Mouse (Mus musculus): ENCODE data around the gene Aldh3a2. TPM values are rescaled to one million over a fixed set of nuclear protein-coding genes. Genes with fewer than 3 reads are reported as not detected.
"Not testable (repeated sequence)": the region's sequence is repeated elsewhere in the genome, so short reads cannot be mapped to it uniquely, and the experiment has no call there.

Gene Aldh3a2
- polyA plus RNA-seq, 1 experiment from 2014 or later: 30.2 TPM

DNA sequence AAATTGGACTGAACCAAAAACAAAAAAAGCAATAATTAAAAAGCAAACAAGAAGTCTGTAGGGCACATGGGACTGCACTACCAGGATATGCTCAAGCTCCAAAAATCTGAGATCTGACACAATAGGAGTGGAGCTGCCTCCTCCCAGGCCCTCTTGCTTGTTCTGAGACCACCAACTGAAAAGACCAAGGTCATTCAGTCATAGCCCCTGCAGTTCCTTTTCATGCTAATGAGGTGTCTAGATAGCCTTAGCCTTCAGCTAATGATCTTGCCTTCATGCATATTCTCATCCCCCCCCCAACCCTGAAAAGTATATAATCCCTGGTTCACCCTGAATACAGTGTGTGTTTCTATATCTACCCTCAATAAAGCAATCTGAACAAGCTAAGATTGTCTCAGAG, 85.6 kb downstream of the Aldh3a2 start:
- no peak overlapping the region for H3K9ac ChIP-seq (replicated peaks; ENCODE audit: low read length)
- H3K9me3 ChIP-seq (ENCODE audit: control insufficient read depth, low read length): no peaks in the 10 kb centered on the region
- H3K4me2 ChIP-seq (ENCODE audit: low read length): no peak overlapping the region
- DNase-seq (no peak), ATAC-seq (ENCODE audit: low FRiP score, low TSS enrichment) (no peak)
- H3K27me3 ChIP-seq (ENCODE audit: control insufficient read depth, insufficient read depth, low read length): no peaks in the 10 kb centered on the region
- no peak overlapping the region for H3K4me3 ChIP-seq (replicated peaks; ENCODE audit: low read depth, low read length)
- no peaks in the 10 kb centered on the region for H3K4me1 ChIP-seq (ENCODE audit: control insufficient read depth, insufficient read depth, low read length)
- H3K27ac ChIP-seq (replicated peaks; ENCODE audit: low read depth, low read length): no peak overlapping the region
- H3K36me3 ChIP-seq (ENCODE audit: control insufficient read depth, insufficient read depth, low read length): no peaks in the 10 kb centered on the region

DNA sequence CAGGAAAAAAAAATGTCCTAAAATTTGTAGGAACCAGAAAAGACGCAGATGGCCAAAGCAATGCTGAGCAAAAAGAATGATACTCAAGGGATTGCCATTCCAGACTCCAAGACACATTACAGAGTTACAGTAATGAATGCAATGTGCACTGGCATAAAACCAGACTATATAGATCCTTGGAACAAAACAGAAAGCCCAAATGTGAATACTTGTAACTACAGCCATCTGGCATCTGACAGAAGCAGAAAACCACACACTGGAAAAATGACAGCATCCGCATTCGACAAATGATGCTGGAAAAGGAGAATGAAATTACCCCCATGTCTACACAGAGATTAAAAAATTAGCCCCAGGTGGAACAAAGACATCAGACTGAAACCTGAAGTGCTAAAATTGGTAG, 86.9 kb downstream of the Aldh3a2 start:
- Histone ChIP-seq H3K36me3 (ENCODE audit: control insufficient read depth, insufficient read depth, low read length) (no peaks in the 10 kb centered on the region), H3K27me3 (ENCODE audit: control insufficient read depth, insufficient read depth, low read length) (no peaks in the 10 kb centered on the region), H3K4me3 (replicated peaks; ENCODE audit: low read depth, low read length) (no peak overlapping the region), H3K27ac (replicated peaks; ENCODE audit: low read depth, low read length) (no peak overlapping the region), H3K4me2 (ENCODE audit: low read length) (no peak overlapping the region), H3K9ac (replicated peaks; ENCODE audit: low read length) (no peak overlapping the region), H3K4me1 (ENCODE audit: control insufficient read depth, insufficient read depth, low read length) (no peaks in the 10 kb centered on the region), H3K9me3 (ENCODE audit: control insufficient read depth, low read length) (no peaks in the 10 kb centered on the region)
- ATAC-seq (ENCODE audit: low FRiP score, low TSS enrichment) (no peak), DNase-seq (no peak)
- 89% methylated on average over 3 of the region's 3 CpGs for WGBS

DNA sequence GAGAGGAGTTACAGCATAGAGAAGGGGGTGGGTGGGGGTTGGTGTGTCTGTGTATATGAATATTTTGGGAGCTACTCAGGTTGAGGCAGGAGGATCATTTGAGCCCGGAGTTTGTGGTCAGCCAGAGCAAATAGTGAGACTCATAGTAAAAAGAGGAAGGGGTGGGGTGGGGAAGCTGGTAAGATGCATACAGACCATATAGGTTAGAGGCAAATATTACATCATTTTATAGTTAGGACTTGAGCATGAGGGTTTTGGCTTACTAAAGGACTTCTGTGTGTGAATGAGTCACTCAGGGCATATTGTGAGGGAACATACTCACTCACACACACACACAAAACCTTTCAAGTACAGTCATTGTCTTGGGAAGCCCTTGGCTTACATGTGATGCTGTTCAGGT, 90.9 kb downstream of the Aldh3a2 start:
- Histone ChIP-seq H3K4me3 (replicated peaks; ENCODE audit: low read depth, low read length) (no peak overlapping the region), H3K27ac (replicated peaks; ENCODE audit: low read depth, low read length) (peak overlapping the region; percentile 99), H3K4me2 (ENCODE audit: low read length) (peak overlapping the region; percentile 47; the same call in 1 of the 2 replicates), H3K9ac (replicated peaks; ENCODE audit: low read length) (no peak overlapping the region), H3K27me3 (ENCODE audit: control insufficient read depth, insufficient read depth, low read length) (no peaks in the 10 kb centered on the region), H3K9me3 (ENCODE audit: control insufficient read depth, low read length) (no peaks in the 10 kb centered on the region), H3K36me3 (ENCODE audit: control insufficient read depth, insufficient read depth, low read length) (0 out of 2 replicates have a peak, but pooled peaks cover 3% of the 10 kb centered on the region), H3K4me1 (ENCODE audit: control insufficient read depth, insufficient read depth, low read length) (peaks cover 17% of the 10 kb centered on the region)
- ATAC-seq (ENCODE audit: low FRiP score, low TSS enrichment): no peak
- DNase-seq: no peak
- WGBS: 91% methylated on average over 1 of the region's 1 CpGs

- Histone ChIP-seq H3K27ac (replicated peaks; ENCODE audit: low read depth, low read length) (peak overlapping the region; percentile 99), H3K36me3 (ENCODE audit: control insufficient read depth, insufficient read depth, low read length) (0 out of 2 replicates have a peak, but pooled peaks cover 3% of the 10 kb centered on the region), H3K9ac (replicated peaks; ENCODE audit: low read length) (0 out of 2 replicates have a peak overlapping the region, but pooled peaks have one; percentile 24), H3K4me1 (ENCODE audit: control insufficient read depth, insufficient read depth, low read length) (peaks cover 22% of the 10 kb centered on the region), H3K9me3 (ENCODE audit: control insufficient read depth, low read length) (no peaks in the 10 kb centered on the region), H3K4me2 (ENCODE audit: low read length) (peak overlapping the region; percentile 47), H3K27me3 (ENCODE audit: control insufficient read depth, insufficient read depth, low read length) (no peaks in the 10 kb centered on the region), H3K4me3 (replicated peaks; ENCODE audit: low read depth, low read length) (peak overlapping the region; percentile 27; the same call in 1 of the 2 replicates)
- WGBS: 69% methylated on average over 5 of the region's 5 CpGs
- DNase-seq (peak; percentile 41), ATAC-seq (ENCODE audit: low FRiP score, low TSS enrichment) (no peak)
Measured at GRCm38 (mm10) chr11:61175778-61176177, 91.5 kb downstream of the Aldh3a2 start.

DNA sequence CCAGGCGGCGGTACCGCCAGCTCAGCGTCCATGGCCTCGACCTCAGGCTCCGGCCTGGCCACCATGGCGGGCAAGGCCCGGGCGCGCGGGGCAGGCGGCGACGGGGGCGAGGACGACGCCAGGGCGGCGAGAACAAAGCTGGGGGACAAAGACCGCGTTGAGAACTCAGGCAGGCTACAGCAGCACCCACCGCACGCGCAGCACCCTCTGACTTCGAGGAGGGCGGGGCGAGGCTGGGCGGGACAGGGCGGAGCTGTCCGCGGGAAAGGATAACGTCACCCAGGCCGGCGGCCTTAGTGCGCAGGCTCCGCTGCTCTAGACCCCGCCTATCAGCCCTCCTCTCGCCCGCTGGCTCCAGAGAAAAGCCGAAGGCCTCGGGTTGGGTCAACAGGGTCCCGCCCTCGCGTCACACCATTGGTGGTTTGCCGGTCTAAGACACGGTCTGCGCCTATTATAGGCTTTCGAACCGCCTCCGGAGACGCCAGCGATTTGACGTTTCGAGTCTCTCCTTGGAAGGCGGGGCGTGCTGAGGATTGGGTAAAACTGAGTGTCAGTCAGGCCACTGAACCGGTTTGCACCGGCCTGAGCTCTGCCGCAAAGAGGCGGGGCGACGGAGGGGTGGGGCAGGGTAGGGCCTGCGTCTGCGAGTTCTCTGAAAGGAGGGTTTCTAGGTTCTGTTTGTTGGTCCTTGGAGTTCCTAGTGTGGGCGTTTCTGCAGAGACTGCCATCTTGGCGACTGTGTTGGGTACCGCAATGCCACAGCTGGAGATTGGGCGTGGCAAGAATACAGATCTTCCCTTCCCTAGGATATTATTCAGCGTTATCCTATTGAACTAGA, 92.2 kb downstream of the Aldh3a2 start, which contains the start of gene Usp22:
Gene Usp22 (minus strand): TSS at position 235 of the 838 bp plus-strand sequence.
- DNase-seq (peak; percentile 100), ATAC-seq (ENCODE audit: low FRiP score, low TSS enrichment) (peak; percentile 97)
- Histone ChIP-seq H3K4me2 (ENCODE audit: low read length) (peak within 1 kb of the TSS; percentile 63), H3K27ac (replicated peaks; ENCODE audit: low read depth, low read length) (peak within 1 kb of the TSS; percentile 99), H3K36me3 (ENCODE audit: control insufficient read depth, insufficient read depth, low read length) (0 out of 2 replicates have a peak, but pooled peaks cover 3% of the 10 kb centered on the region), H3K4me1 (ENCODE audit: control insufficient read depth, insufficient read depth, low read length) (peaks cover 29% of the 10 kb centered on the region), H3K4me3 (replicated peaks; ENCODE audit: low read depth, low read length) (peak within 1 kb of the TSS; percentile 100), H3K27me3 (ENCODE audit: control insufficient read depth, insufficient read depth, low read length) (no peaks in the 10 kb centered on the region), H3K9ac (replicated peaks; ENCODE audit: low read length) (peak within 1 kb of the TSS; percentile 100), H3K9me3 (ENCODE audit: control insufficient read depth, low read length) (no peaks in the 10 kb centered on the region)
- WGBS: under 1% methylated on average over 69 of the region's 69 CpGs

DNA sequence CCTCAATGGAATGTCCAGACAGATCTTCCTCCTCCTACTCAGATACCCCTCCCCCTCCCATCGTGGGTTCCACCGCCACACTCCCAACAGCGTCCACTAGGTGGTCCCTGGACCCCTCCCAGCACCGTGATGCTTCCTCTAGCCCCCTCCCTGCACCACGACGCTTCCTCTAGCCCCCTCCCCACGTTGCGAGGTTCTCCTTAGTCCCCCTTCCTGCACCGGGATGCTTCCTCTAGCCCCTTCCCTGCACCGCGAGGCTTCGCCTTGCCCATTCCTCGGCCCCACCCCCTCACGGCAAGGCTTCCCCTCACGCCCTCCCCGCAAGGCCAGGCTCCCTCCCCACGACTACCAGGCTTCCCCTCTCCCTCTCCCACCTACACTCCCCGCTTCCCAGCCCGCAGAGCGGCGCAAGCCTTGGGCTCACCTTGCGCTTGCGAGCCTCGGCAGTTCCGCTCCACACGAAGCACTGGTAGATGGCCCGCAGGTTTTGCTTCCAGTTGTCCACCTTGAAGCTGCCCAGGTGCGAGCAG, 92.9 kb downstream of the Aldh3a2 start:
- ATAC-seq (ENCODE audit: low FRiP score, low TSS enrichment) (peak; percentile 36), DNase-seq (peak; percentile 89)
- Histone ChIP-seq H3K9ac (replicated peaks; ENCODE audit: low read length) (peak overlapping the region; percentile 100), H3K4me2 (ENCODE audit: low read length) (peak overlapping the region; percentile 63), H3K9me3 (ENCODE audit: control insufficient read depth, low read length) (no peaks in the 10 kb centered on the region), H3K4me3 (replicated peaks; ENCODE audit: low read depth, low read length) (peak overlapping the region; percentile 100), H3K36me3 (ENCODE audit: control insufficient read depth, insufficient read depth, low read length) (0 out of 2 replicates have a peak, but pooled peaks cover 3% of the 10 kb centered on the region), H3K27me3 (ENCODE audit: control insufficient read depth, insufficient read depth, low read length) (no peaks in the 10 kb centered on the region), H3K27ac (replicated peaks; ENCODE audit: low read depth, low read length) (peak overlapping the region; percentile 99), H3K4me1 (ENCODE audit: control insufficient read depth, insufficient read depth, low read length) (peaks cover 35% of the 10 kb centered on the region)
- WGBS: under 1% methylated on average over 28 of the region's 28 CpGs

DNA sequence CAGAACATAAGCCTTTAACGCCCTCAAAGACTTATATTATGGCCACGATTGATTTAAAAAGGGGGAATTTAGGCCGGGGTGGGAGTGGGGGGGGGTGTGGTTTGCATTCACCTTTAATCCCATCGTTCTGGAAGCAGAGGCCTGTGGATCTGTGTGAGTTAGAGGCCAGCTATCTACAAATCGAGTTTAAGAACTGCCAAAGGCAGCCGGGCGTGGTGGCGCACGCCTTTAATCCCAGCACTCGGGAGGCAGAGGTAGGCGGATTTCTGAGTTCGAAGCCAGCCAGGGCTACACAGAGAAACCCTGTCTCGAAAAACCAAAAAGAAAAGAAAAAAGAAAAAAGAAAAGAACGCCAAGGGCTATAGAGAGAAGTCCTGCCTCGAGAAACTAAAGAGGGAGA, 93.8 kb downstream of the Aldh3a2 start:
- not testable (repeated sequence) for H3K27ac ChIP-seq (replicated peaks; ENCODE audit: low read depth, low read length); H3K9me3 ChIP-seq (ENCODE audit: control insufficient read depth, low read length); H3K36me3 ChIP-seq (ENCODE audit: control insufficient read depth, insufficient read depth, low read length); H3K27me3 ChIP-seq (ENCODE audit: control insufficient read depth, insufficient read depth, low read length); ATAC-seq (ENCODE audit: low FRiP score, low TSS enrichment)
- 17% methylated on average over 15 of the region's 15 CpGs for WGBS
- peak overlapping the region; percentile 63 for H3K4me2 ChIP-seq (ENCODE audit: low read length)
- peak overlapping the region; percentile 100; the same call in 1 of the 2 replicates for H3K9ac ChIP-seq (replicated peaks; ENCODE audit: low read length)
- H3K4me1 ChIP-seq (ENCODE audit: control insufficient read depth, insufficient read depth, low read length): peaks cover 42% of the 10 kb centered on the region
- DNase-seq: peak; percentile 14
- H3K4me3 ChIP-seq (replicated peaks; ENCODE audit: low read depth, low read length): peak overlapping the region; percentile 100

Measured in midbrain, embryonic 14.5 days (tissue).